Mouse (Mus musculus): ENCODE data around the gene Adat3. TPM values are rescaled to one million over a fixed set of nuclear protein-coding genes. Genes with fewer than 3 reads are reported as not detected.

Adat3 gene
- polyA plus RNA-seq, 1 experiment from 2014 or later, result 9.7 TPM

DNA sequence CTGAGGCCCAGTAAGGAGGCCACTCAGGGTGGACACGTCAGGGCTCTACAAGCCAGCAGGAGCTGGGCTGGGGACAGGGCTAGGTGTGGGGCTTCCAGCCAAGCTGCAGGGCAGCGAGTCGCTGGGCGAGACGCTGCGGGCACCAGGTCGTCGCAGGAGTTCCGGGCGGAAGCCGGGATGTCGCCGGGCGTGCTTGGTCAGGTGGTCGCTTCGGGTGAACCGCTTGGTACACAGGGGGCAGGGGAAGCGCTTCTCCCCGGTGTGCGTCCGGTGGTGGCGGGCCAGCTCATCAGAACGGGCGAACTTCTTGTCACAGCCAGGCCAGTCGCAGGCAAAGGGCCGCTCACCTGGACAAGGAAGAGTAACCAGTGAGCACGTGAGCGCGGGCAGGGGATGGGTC, 33.8 kb upstream of the Adat3 start:
- Histone ChIP-seq H3K27me3 (replicated peaks; ENCODE audit: control insufficient read depth, insufficient read depth, low read length) (no peaks in the 10 kb centered on the region), H3K4me1 (replicated peaks; ENCODE audit: control insufficient read depth, insufficient read depth, low read length) (peaks cover 53% of the 10 kb centered on the region), H3K9me3 (ENCODE audit: control insufficient read depth, low read length) (no peaks in the 10 kb centered on the region), H3K9ac (ENCODE audit: low read depth, low read length) (no peak overlapping the region), H3K4me3 (ENCODE audit: low read depth, low read length) (no peak overlapping the region), H3K4me2 (peak overlapping the region; percentile 97), H3K27ac (ENCODE audit: low read depth, low read length) (peak overlapping the region; percentile 95; the same call in 1 of the 2 replicates), H3K36me3 (ENCODE audit: control insufficient read depth, insufficient read depth, low read length) (peaks cover 6% of the 10 kb centered on the region)
- no peak for DNase-seq (ENCODE audit: low spot score)
- 94% methylated on average over 29 of the region's 29 CpGs for WGBS
- no peak for ATAC-seq (replicated peaks; ENCODE audit: low FRiP score)

DNA sequence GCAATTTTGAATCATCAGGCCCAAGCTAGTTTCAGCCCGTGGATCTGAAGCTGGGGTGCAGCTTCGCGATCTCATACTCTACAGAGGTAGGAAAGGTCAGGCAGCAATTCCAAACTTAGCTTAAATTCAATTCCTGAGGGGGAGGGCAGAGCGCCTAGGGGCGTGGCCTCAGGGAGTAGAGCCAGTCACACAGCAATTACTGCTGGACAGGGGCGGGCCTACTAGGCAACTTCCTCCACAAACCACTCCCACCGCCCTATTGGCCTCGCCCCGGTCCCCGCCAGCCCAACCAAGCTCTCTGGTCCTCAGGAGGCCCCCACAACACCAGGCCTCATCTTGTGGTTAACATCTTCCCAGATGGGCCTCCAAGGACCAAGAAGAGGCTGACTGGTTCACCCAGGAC, 33.0 kb upstream of the Adat3 start:
- H3K4me2 ChIP-seq, result peak overlapping the region; percentile 97
- H3K9me3 ChIP-seq (ENCODE audit: control insufficient read depth, low read length), result no peaks in the 10 kb centered on the region
- ATAC-seq (replicated peaks; ENCODE audit: low FRiP score), result peak; percentile 79
- H3K9ac ChIP-seq (ENCODE audit: low read depth, low read length), result peak overlapping the region; percentile 69
- WGBS, result 11% methylated on average over 10 of the region's 10 CpGs
- peaks cover 6% of the 10 kb centered on the region for H3K36me3 ChIP-seq (ENCODE audit: control insufficient read depth, insufficient read depth, low read length)
- peak overlapping the region; percentile 50 for H3K4me3 ChIP-seq (ENCODE audit: low read depth, low read length)
- peaks cover 61% of the 10 kb centered on the region for H3K4me1 ChIP-seq (replicated peaks; ENCODE audit: control insufficient read depth, insufficient read depth, low read length)
- no peaks in the 10 kb centered on the region for H3K27me3 ChIP-seq (replicated peaks; ENCODE audit: control insufficient read depth, insufficient read depth, low read length)
- peak overlapping the region; percentile 95 for H3K27ac ChIP-seq (ENCODE audit: low read depth, low read length)
- DNase-seq (ENCODE audit: low spot score), result peak; percentile 81

DNA sequence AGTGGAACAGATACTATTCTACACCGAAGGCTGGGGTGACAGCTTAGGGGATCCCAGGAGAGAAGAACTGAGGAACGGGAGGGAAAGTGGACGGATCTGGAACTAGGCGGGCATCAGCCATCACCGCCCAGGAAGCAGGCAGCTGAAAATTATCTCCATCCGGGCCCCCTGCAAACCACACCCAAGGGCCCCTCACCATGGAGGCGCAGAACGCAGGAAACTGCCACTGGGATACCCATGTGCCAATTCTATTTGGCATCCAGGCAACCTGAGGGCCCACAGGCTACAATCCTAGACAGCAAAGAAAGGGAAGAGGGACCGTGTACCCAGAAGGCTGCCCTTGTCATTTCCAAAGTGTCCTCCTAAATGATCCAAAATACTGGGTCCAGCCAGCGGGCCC, 32.3 kb upstream of the Adat3 start:
- peak overlapping the region; percentile 97 for H3K4me2 ChIP-seq
- no peaks in the 10 kb centered on the region for H3K27me3 ChIP-seq (replicated peaks; ENCODE audit: control insufficient read depth, insufficient read depth, low read length)
- ATAC-seq (replicated peaks; ENCODE audit: low FRiP score) (no peak), DNase-seq (ENCODE audit: low spot score) (no peak)
- peak overlapping the region; percentile 95 for H3K27ac ChIP-seq (ENCODE audit: low read depth, low read length)
- peaks cover 6% of the 10 kb centered on the region for H3K36me3 ChIP-seq (ENCODE audit: control insufficient read depth, insufficient read depth, low read length)
- peak overlapping the region; percentile 69 for H3K9ac ChIP-seq (ENCODE audit: low read depth, low read length)
- WGBS, result 52% methylated on average over 10 of the region's 10 CpGs
- peak overlapping the region; percentile 50 for H3K4me3 ChIP-seq (ENCODE audit: low read depth, low read length)
- H3K9me3 ChIP-seq (ENCODE audit: control insufficient read depth, low read length), result no peaks in the 10 kb centered on the region
- peaks cover 68% of the 10 kb centered on the region for H3K4me1 ChIP-seq (replicated peaks; ENCODE audit: control insufficient read depth, insufficient read depth, low read length)

DNA sequence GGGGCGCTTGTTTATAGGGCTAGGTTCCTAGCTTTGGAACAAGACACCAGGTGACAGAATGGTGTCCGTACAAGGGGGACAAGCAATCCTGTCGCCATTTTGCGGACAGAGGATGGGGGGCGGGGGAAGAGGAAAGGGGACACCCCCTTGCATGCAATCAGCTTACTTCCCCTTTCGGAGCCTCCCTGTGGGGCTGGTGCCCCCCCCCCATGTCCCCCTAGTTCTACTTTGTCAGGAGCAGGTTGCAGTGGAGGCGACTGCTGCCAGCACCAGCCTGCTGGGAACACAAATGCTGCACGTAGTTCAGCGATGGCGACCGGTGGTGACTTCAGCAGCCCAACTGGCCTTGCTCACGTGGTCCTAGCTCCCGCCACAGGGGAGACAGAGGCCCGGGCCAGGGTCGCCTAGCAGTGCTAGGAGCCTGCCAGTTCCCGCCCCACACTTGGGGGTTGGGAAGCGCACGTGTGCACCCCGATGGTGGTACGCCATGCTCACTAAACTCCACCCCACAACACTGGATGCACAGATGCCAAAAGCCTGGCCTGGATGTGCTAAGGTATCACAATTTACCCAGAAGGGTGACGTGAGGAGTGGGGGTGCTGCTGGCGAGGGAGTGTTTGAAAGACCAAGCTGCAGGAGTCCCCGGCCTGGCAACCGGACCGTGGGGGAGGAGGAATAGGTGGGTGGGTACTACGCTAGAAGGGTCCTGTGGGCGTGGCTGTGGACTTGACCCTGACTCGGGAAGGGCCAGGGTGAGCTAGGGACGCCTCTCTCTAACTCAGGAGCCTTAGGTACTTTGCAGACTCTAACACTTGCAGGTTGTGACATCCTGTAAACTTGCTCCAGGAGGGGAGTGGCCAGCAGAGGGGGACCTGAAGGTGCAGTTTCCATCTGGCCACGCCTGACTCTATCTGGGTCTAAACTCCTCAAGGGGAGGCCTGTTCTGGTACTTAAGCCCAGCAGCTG, 31.5 kb upstream of the Adat3 start:
- peaks cover 76% of the 10 kb centered on the region for H3K4me1 ChIP-seq (replicated peaks; ENCODE audit: control insufficient read depth, insufficient read depth, low read length)
- WGBS, result 18% methylated on average over 30 of the region's 30 CpGs
- peak; percentile 61 for ATAC-seq (replicated peaks; ENCODE audit: low FRiP score)
- H3K4me2 ChIP-seq, result peak overlapping the region; percentile 97
- no peak for DNase-seq (ENCODE audit: low spot score)
- H3K36me3 ChIP-seq (ENCODE audit: control insufficient read depth, insufficient read depth, low read length), result peaks cover 6% of the 10 kb centered on the region
- no peaks in the 10 kb centered on the region for H3K27me3 ChIP-seq (replicated peaks; ENCODE audit: control insufficient read depth, insufficient read depth, low read length)
- peak overlapping the region; percentile 50 for H3K4me3 ChIP-seq (ENCODE audit: low read depth, low read length)
- H3K9ac ChIP-seq (ENCODE audit: low read depth, low read length), result peak overlapping the region; percentile 69
- H3K9me3 ChIP-seq (ENCODE audit: control insufficient read depth, low read length), result no peaks in the 10 kb centered on the region
- H3K27ac ChIP-seq (ENCODE audit: low read depth, low read length), result peak overlapping the region; percentile 95

DNA sequence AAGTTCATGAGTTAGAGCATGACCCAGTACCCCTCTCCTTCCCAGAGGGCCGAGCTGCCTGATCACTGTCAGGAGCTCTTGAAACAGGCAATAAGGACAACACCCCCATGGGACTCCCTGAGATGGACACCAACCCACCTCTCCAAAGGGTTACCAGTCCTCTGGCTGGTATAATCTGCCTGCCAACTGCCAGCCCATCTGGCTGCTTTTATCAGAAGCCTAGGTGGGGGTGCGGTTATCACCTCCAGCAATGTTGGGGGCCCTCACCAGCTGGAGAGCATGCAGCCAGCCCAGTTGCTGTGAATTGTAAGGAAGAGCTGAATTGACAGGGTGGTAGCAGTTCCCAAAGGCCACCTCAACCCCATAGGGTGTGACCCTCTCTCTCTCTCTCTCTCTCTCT, 30.2 kb upstream of the Adat3 start:
- ATAC-seq (replicated peaks; ENCODE audit: low FRiP score) (peak; percentile 52), DNase-seq (ENCODE audit: low spot score) (peak; percentile 51)
- H3K4me2 ChIP-seq, result peak overlapping the region; percentile 97
- no peaks in the 10 kb centered on the region for H3K27me3 ChIP-seq (replicated peaks; ENCODE audit: control insufficient read depth, insufficient read depth, low read length)
- H3K27ac ChIP-seq (ENCODE audit: low read depth, low read length), result peak overlapping the region; percentile 95
- H3K4me3 ChIP-seq (ENCODE audit: low read depth, low read length), result peak overlapping the region; percentile 50
- peak overlapping the region; percentile 69 for H3K9ac ChIP-seq (ENCODE audit: low read depth, low read length)
- H3K9me3 ChIP-seq (ENCODE audit: control insufficient read depth, low read length), result no peaks in the 10 kb centered on the region
- H3K36me3 ChIP-seq (ENCODE audit: control insufficient read depth, insufficient read depth, low read length), result peaks cover 6% of the 10 kb centered on the region
- H3K4me1 ChIP-seq (replicated peaks; ENCODE audit: control insufficient read depth, insufficient read depth, low read length), result peaks cover 72% of the 10 kb centered on the region
- WGBS, result 45% methylated on average over 2 of the region's 2 CpGs

DNA sequence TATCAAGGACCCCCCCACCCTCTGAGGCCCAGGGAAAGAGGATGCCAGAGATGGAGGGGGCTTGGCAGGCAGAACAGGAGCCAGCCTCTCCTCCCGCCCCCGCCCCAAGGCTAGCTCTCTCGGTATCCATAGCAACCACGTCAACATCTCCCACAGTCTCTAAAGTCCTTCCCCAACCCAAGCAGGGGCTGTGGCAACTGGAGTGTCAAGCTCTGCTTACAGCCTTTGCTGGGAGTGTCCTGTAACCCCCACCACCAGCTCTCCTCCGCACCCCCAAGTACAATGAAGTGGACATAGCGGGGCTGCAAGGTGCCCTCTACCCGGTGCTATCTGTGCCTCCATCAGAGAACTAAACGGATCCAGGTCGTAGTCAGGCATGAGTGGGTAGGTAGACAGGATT, 28.7 kb upstream of the Adat3 start:
- DNase-seq (ENCODE audit: low spot score) (no peak), ATAC-seq (replicated peaks; ENCODE audit: low FRiP score) (no peak)
- H3K9me3 ChIP-seq (ENCODE audit: control insufficient read depth, low read length), result no peaks in the 10 kb centered on the region
- H3K36me3 ChIP-seq (ENCODE audit: control insufficient read depth, insufficient read depth, low read length), result no peaks in the 10 kb centered on the region
- 61% methylated on average over 9 of the region's 9 CpGs for WGBS
- peak overlapping the region; percentile 97 for H3K4me2 ChIP-seq
- H3K27ac ChIP-seq (ENCODE audit: low read depth, low read length), result peak overlapping the region; percentile 95
- H3K9ac ChIP-seq (ENCODE audit: low read depth, low read length), result peak overlapping the region; percentile 89
- peaks cover 71% of the 10 kb centered on the region for H3K4me1 ChIP-seq (replicated peaks; ENCODE audit: control insufficient read depth, insufficient read depth, low read length)
- no peak overlapping the region for H3K4me3 ChIP-seq (ENCODE audit: low read depth, low read length)
- H3K27me3 ChIP-seq (replicated peaks; ENCODE audit: control insufficient read depth, insufficient read depth, low read length), result no peaks in the 10 kb centered on the region

DNA sequence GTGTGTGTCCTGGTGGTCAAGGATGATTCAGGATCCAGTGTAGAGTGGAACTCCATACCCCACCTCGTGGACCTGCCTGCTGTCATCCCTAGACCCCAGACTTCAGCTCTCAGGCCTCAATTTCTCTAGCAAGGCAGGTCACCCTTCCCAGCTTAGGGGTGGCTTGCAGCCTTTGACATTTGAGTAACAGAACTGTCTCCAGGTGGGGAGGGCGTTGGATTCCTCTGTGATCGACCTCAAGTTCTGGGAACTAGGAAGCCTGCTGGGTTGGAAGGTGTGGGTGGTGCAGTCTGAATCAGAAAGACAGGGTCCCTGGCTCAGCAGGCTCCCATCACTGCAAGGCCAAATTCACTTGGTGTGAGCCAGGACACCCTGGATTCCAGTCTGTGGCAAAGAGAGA, 27.8 kb upstream of the Adat3 start:
- DNase-seq (ENCODE audit: low spot score), result no peak
- no peaks in the 10 kb centered on the region for H3K36me3 ChIP-seq (ENCODE audit: control insufficient read depth, insufficient read depth, low read length)
- no peaks in the 10 kb centered on the region for H3K9me3 ChIP-seq (ENCODE audit: control insufficient read depth, low read length)
- peak overlapping the region; percentile 97 for H3K4me3 ChIP-seq (ENCODE audit: low read depth, low read length)
- peak overlapping the region; percentile 89 for H3K9ac ChIP-seq (ENCODE audit: low read depth, low read length)
- 64% methylated on average over 3 of the region's 3 CpGs for WGBS
- H3K4me1 ChIP-seq (replicated peaks; ENCODE audit: control insufficient read depth, insufficient read depth, low read length), result peaks cover 71% of the 10 kb centered on the region
- H3K27me3 ChIP-seq (replicated peaks; ENCODE audit: control insufficient read depth, insufficient read depth, low read length), result no peaks in the 10 kb centered on the region
- peak overlapping the region; percentile 95 for H3K27ac ChIP-seq (ENCODE audit: low read depth, low read length)
- peak overlapping the region; percentile 97 for H3K4me2 ChIP-seq
- ATAC-seq (replicated peaks; ENCODE audit: low FRiP score), result no peak

DNA sequence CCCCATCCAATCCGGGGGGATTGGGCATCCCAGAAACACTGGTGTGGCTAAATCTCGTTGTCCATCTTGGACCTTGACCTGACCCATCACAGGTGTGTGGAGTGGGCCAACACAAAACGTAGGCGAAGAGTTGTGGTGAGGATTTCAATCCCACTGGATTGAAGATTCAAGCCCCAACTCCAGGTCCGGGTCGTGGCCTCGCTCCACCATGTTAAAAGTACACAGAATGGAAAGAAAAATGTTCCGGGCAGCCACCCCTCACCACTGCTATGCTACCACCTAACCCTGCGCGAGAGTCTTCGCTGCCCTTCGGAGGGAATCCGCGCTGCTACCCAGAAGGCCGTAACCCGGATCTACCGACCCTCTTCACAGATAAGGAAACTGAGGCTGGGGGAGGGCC, 26.8 kb upstream of the Adat3 start:
- Histone ChIP-seq H3K4me1 (replicated peaks; ENCODE audit: control insufficient read depth, insufficient read depth, low read length) (peaks cover 61% of the 10 kb centered on the region), H3K9ac (ENCODE audit: low read depth, low read length) (peak overlapping the region; percentile 89), H3K9me3 (ENCODE audit: control insufficient read depth, low read length) (no peaks in the 10 kb centered on the region), H3K27ac (ENCODE audit: low read depth, low read length) (peak overlapping the region; percentile 95), H3K4me2 (peak overlapping the region; percentile 97), H3K27me3 (replicated peaks; ENCODE audit: control insufficient read depth, insufficient read depth, low read length) (no peaks in the 10 kb centered on the region), H3K4me3 (ENCODE audit: low read depth, low read length) (peak overlapping the region; percentile 97), H3K36me3 (ENCODE audit: control insufficient read depth, insufficient read depth, low read length) (no peaks in the 10 kb centered on the region)
- ATAC-seq (replicated peaks; ENCODE audit: low FRiP score) (no peak), DNase-seq (ENCODE audit: low spot score) (no peak)
- 7% methylated on average over 17 of the region's 17 CpGs for WGBS
